In genomic region chr19:15836956-15837714, GRCm38 (mm10) we compare ENCODE assay signal across 8 mouse cellular contexts.
A peak's percentile ranks its signal among the peaks of the same experiment; 100 is the strongest.
DNase-seq lines count a peak whose midpoint lies in the region; ATAC-seq lines count a peak whose summit lies in the region.

No protein-coding gene starts in this region.

- no peaks in the 10 kb centered on the region for H3K36me3 ChIP-seq in heart, embryonic 13.5 days
- no peaks in the 10 kb centered on the region for H3K36me3 ChIP-seq in liver, embryonic 12.5 days

- H3K9ac ChIP-seq in heart, embryonic 13.5 days, result no peak overlapping the region
- H3K9ac ChIP-seq in liver, embryonic 12.5 days, result no peak overlapping the region

- no peak for ATAC-seq in heart, embryonic 13.5 days (ENCODE audit: extremely low read depth, insufficient number of reproducible peaks, low FRiP score, low TSS enrichment)
- ATAC-seq in liver, embryonic 12.5 days, result no peak
- no peak for ATAC-seq in monocyte, adult 5-6 weeks (replicated peaks; ENCODE audit: insufficient number of reproducible peaks, low FRiP score, low TSS enrichment, poor library complexity, severe bottlenecking)

- H3K9me3 ChIP-seq in heart, embryonic 13.5 days, result no peaks in the 10 kb centered on the region
- H3K9me3 ChIP-seq in liver, embryonic 12.5 days (replicated peaks), result no peaks in the 10 kb centered on the region

- no peak overlapping the region for H3K27ac ChIP-seq in heart, embryonic 13.5 days (replicated peaks)
- H3K27ac ChIP-seq in liver, embryonic 12.5 days, result no peak overlapping the region

- no peak overlapping the region for H3K4me3 ChIP-seq in heart, embryonic 13.5 days
- H3K4me3 ChIP-seq in liver, embryonic 12.5 days, result no peak overlapping the region

- DNase-seq in heart, postnatal 14 days, result no peak
- DNase-seq in 416B (ENCODE audit: low read depth), result peak; percentile 15
- peak; percentile 59 for DNase-seq in embryo, embryonic 11 days
- no peak for DNase-seq in heart, postnatal 36 days
- DNase-seq in thymus, postnatal 14 days, result no peak

- peaks cover 18% of the 10 kb centered on the region for H3K4me1 ChIP-seq in heart, embryonic 13.5 days
- H3K4me1 ChIP-seq in liver, embryonic 12.5 days, result peaks cover 22% of the 10 kb centered on the region

- H3K4me2 ChIP-seq in heart, embryonic 13.5 days, result peak overlapping the region; percentile 25; the same call in 1 of the 2 replicates
- peak overlapping the region; percentile 34 for H3K4me2 ChIP-seq in liver, embryonic 12.5 days

- H3K27me3 ChIP-seq in heart, embryonic 13.5 days (replicated peaks), result no peaks in the 10 kb centered on the region
- no peaks in the 10 kb centered on the region for H3K27me3 ChIP-seq in liver, embryonic 12.5 days (replicated peaks)

- 20% methylated on average over 7 of the region's 7 CpGs for WGBS in heart, embryonic 13.5 days
- 3% methylated on average over 7 of the region's 7 CpGs for WGBS in liver, embryonic 12.5 days (ENCODE audit: insufficient replicate concordance)

- intact Hi-C loops in heart, postnatal 14 days (cut with DNase I), result no loop called here
- intact Hi-C loops in heart, postnatal 36 days (cut with DNase I), result no loop called here

Comparison
In these comparisons a context has a peak if more than half of its experiments do, and no peak if none do; other contexts are left out.
1. DNase-seq: peak in 416B (single experiment) and embryo, embryonic 11 days (single experiment); none in heart, postnatal 14 days (0 of 2), heart, postnatal 36 days (0 of 2) and thymus, postnatal 14 days (single experiment).